Mouse (Mus musculus) heart, embryonic 12.5 days (tissue): ENCODE results near the gene Ttll9. TPM values are rescaled to one million over a fixed set of nuclear protein-coding genes. Genes with fewer than 3 reads are reported as not detected.

Experiments
- ATAC-seq: fragments of 200-750 bp; cut with Nextera tagmentation; 2 replicates; pipeline ENCODE4 v1.8.0; 2017; ENCODE audit warnings: moderate TSS enrichment, moderate library complexity; ENCODE audit not compliant: insufficient number of reproducible peaks, low FRiP score
- H3K27ac ChIP-seq: fragments of 300-500 bp; sonication (generic); 2 replicates; pipeline ENCODE4 v1.5.1; 2016; ENCODE audit warnings: mild to moderate bottlenecking, moderate library complexity; ENCODE audit not compliant: poor library complexity, severe bottlenecking
- H3K27me3 ChIP-seq: fragments of 300-500 bp; sonication (generic); replicated peaks from 2 replicates; pipeline ENCODE4 v1.6.1; 2016; ENCODE audit warnings: mild to moderate bottlenecking, moderate library complexity
- H3K36me3 ChIP-seq: fragments of 300-500 bp; sonication (generic); 2 replicates; pipeline ENCODE4 v1.6.1; 2016; ENCODE audit warnings: mild to moderate bottlenecking, moderate library complexity
- H3K4me1 ChIP-seq: fragments of 300-500 bp; sonication (generic); replicated peaks from 2 replicates; pipeline ENCODE4 v1.6.1; 2016; ENCODE audit warnings: mild to moderate bottlenecking
- H3K4me2 ChIP-seq: fragments of 300-500 bp; sonication (generic); 2 replicates; pipeline ENCODE4 v1.6.1; 2016; ENCODE audit warnings: mild to moderate bottlenecking, moderate library complexity
- H3K4me3 ChIP-seq: fragments of 300-500 bp; sonication (generic); 2 replicates; pipeline ENCODE4 v1.5.1; 2016; ENCODE audit warnings: mild to moderate bottlenecking
- H3K9ac ChIP-seq: fragments of 300-500 bp; sonication (generic); 2 replicates; pipeline ENCODE4 v1.6.1; 2016; ENCODE audit warnings: mild to moderate bottlenecking, moderate library complexity
- H3K9me3 ChIP-seq: fragments of 300-500 bp; sonication (generic); replicated peaks from 2 replicates; pipeline ENCODE4 v1.6.1; 2016; ENCODE audit warnings: mild to moderate bottlenecking, moderate library complexity
- WGBS: fragments of 180-500 bp; shearing (Covaris S2); methylation state at CpG from one replicate; pipeline ENCODE4 v1.1.7; 2016; 5-methylcytosine and 5-hydroxymethylcytosine counted together
- polyA plus RNA-seq: library from polyadenylated mRNA; unstranded; fragments of >200 nt; fragmentation: Nextera tagmentation; extraction: Ambion mirVana; gene quantifications from 2 replicates; pipeline ENCODE4 v1.2.1, GENCODE M21; 2016

Gene Ttll9
- polyA plus RNA-seq, 1 experiment from 2014 or later: 0.38 TPM

- H3K27me3 ChIP-seq: peaks cover 95% of the 10 kb centered on the region
- ATAC-seq: no peak
- H3K9ac ChIP-seq: no peak overlapping the region
- no peak overlapping the region for H3K27ac ChIP-seq
- H3K36me3 ChIP-seq: no peaks in the 10 kb centered on the region
- no peak overlapping the region for H3K4me3 ChIP-seq
- H3K9me3 ChIP-seq: no peaks in the 10 kb centered on the region
- no peak overlapping the region for H3K4me2 ChIP-seq
- peaks cover 6% of the 10 kb centered on the region for H3K4me1 ChIP-seq
- WGBS: 64% methylated on average over 5 of the region's 5 CpGs
These were observed 71.4 kb downstream of the Ttll9 start for GRCm38 (mm10) chr2:153033545-153034230.

- ATAC-seq: no peak
- 0% methylated on average over 2 of the region's 2 CpGs for WGBS
- Histone ChIP-seq H3K9ac (no peak overlapping the region), H3K4me1 (peaks cover 4% of the 10 kb centered on the region), H3K27me3 (peaks cover 75% of the 10 kb centered on the region), H3K9me3 (no peaks in the 10 kb centered on the region), H3K36me3 (no peaks in the 10 kb centered on the region), H3K4me2 (no peak overlapping the region), H3K27ac (no peak overlapping the region), H3K4me3 (no peak overlapping the region)
These were observed 74.4 kb downstream of the Ttll9 start for GRCm38 (mm10) chr2:153036690-153037089.

DNA sequence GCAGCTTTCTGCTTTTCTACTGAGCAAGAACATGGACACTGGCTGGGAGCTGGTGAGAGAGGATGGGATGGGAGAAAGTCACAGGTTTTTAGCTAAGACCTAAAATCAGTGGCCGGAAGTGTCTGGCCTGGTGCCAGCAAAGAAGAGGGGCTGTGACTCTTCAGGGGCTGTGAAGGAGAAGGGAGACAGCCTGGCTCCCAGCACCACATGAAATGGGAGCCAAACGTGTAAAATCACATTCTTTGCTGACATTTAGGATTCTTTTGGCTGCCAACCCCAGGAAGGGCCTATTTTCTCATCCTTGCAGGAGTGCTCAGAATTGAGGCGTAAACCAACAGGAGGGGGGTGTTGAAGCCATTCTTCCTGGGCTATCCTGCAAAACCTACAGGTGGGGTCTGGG lies 81.6 kb downstream of the Ttll9 start:
- no peaks in the 10 kb centered on the region for H3K36me3 ChIP-seq
- peaks cover 42% of the 10 kb centered on the region for H3K27me3 ChIP-seq
- no peak for ATAC-seq
- WGBS: 41% methylated on average over 3 of the region's 3 CpGs
- no peaks in the 10 kb centered on the region for H3K9me3 ChIP-seq
- H3K9ac ChIP-seq: no peak overlapping the region
- no peak overlapping the region for H3K27ac ChIP-seq
- H3K4me1 ChIP-seq: no peaks in the 10 kb centered on the region
- H3K4me3 ChIP-seq: no peak overlapping the region
- no peak overlapping the region for H3K4me2 ChIP-seq

GRCm38 (mm10) chr2:153045884-153046299 lies 83.6 kb downstream of the Ttll9 start:
- no peak overlapping the region for H3K27ac ChIP-seq
- ATAC-seq: no peak
- H3K4me1 ChIP-seq: no peaks in the 10 kb centered on the region; the same call in 1 of the 2 replicates
- no peak overlapping the region for H3K9ac ChIP-seq
- no peaks in the 10 kb centered on the region for H3K9me3 ChIP-seq
- H3K27me3 ChIP-seq: peaks cover 48% of the 10 kb centered on the region
- WGBS: 24% methylated on average over 8 of the region's 8 CpGs
- H3K4me3 ChIP-seq: no peak overlapping the region
- H3K36me3 ChIP-seq: no peaks in the 10 kb centered on the region
- H3K4me2 ChIP-seq: no peak overlapping the region

DNA sequence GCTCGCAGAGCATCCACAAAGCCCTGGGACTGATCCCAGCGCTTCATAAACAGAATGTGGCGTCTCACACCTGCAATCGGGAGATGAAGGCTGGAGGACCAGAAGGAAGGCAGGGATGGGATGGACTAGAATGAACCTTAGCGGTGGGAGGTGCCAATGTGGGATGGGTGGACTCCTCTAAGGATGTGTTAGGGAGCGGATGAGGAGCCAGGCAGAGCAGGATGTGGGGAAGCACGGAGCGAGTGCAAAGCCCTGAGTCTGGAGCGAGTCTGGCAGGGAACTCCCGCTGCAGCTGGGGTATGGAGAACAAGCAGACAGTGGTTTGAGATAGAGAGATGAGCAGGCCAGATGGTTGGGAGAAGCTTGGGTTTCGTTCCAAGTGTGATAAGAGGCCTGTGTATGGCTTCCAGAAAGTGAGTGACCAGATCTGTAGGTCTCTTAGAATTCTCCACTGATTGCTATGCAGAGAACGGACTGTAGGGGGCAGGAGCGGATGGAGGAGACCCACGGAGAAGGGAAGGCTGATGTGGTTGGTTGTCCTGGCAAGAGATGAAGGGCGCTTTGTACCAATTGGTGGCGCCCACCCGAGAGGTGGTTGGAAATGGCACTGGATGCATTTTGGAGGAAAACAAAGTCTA lies 85.7 kb downstream of the Ttll9 start:
- Histone ChIP-seq H3K9ac (no peak overlapping the region), H3K9me3 (no peaks in the 10 kb centered on the region), H3K4me2 (no peak overlapping the region), H3K4me1 (no peaks in the 10 kb centered on the region; the same call in 1 of the 2 replicates), H3K27ac (no peak overlapping the region), H3K27me3 (peaks cover 56% of the 10 kb centered on the region), H3K4me3 (no peak overlapping the region), H3K36me3 (no peaks in the 10 kb centered on the region)
- WGBS: 33% methylated on average over 17 of the region's 17 CpGs
- no peak for ATAC-seq

DNA sequence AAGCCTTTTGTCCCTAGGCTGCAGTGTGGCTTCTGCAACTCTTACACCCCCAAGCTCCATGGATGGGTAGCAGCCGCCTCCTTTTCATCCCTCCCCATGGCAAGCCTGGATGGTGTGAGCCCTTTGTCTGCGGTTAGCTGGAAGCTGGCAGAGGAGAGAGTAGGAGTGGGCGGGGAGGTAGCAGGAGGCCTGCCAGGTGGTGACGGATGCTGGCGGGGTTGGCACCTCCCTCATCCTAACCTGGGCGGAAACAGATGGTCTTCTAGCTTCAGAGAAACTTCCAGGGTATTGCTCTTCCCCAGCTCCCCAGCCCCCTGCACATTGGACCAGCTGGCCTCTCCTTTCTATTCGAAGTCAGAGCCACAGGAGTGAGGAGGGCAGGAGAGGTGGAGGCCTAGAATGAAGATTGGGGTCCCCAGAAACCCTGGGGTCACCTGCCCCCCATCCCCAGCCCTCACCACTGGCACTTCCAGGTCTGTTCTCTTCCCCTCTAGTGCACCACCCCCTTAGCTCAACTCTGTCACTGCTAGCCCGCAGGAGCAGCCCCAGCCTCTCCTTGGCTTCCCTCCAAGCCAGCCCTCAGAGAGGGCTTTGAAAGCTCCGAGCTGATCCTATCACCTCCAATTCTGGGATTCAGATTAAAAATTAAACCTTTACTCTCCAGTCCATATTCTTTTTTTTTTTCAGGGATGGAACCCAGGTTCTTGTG lies 87.2 kb downstream of the Ttll9 start:
- 33% methylated on average over 9 of the region's 9 CpGs for WGBS
- Histone ChIP-seq H3K36me3 (no peaks in the 10 kb centered on the region), H3K27ac (no peak overlapping the region), H3K9me3 (no peaks in the 10 kb centered on the region), H3K4me3 (no peak overlapping the region), H3K4me2 (no peak overlapping the region), H3K4me1 (no peaks in the 10 kb centered on the region; the same call in 1 of the 2 replicates), H3K9ac (no peak overlapping the region), H3K27me3 (peaks cover 63% of the 10 kb centered on the region)
- ATAC-seq: no peak

DNA sequence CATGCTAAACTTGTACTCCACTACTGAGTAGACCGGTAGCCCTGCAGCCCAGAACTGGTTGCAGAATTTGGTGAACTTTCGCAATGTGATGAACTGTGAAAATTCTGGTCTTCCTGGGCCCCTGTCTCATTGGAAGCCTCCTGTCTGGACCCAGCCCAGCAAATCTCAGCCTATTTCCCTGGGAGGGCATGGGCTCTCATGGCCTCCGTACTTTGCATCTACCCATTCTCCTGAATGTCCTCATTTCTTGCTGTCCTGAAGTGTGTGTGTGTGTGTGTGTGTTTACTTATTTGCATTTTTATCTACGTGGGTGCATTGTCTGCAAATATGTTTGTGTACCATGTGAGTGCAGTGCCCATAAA lies 87.7 kb downstream of the Ttll9 start:
- H3K9me3 ChIP-seq: no peaks in the 10 kb centered on the region
- H3K9ac ChIP-seq: no peak overlapping the region
- no peak overlapping the region for H3K4me3 ChIP-seq
- no peak overlapping the region for H3K27ac ChIP-seq
- no peak for ATAC-seq
- 77% methylated on average over 4 of the region's 4 CpGs for WGBS
- H3K27me3 ChIP-seq: peaks cover 64% of the 10 kb centered on the region
- H3K4me2 ChIP-seq: no peak overlapping the region
- H3K4me1 ChIP-seq: no peaks in the 10 kb centered on the region; the same call in 1 of the 2 replicates
- H3K36me3 ChIP-seq: no peaks in the 10 kb centered on the region

GRCm38 (mm10) chr2:153051095-153051494 lies 88.8 kb downstream of the Ttll9 start:
- no peak overlapping the region for H3K9ac ChIP-seq
- H3K27ac ChIP-seq: no peak overlapping the region
- H3K9me3 ChIP-seq: no peaks in the 10 kb centered on the region
- no peaks in the 10 kb centered on the region; the same call in 1 of the 2 replicates for H3K4me1 ChIP-seq
- ATAC-seq: no peak
- H3K4me2 ChIP-seq: no peak overlapping the region
- H3K27me3 ChIP-seq: peaks cover 64% of the 10 kb centered on the region
- 68% methylated on average over 6 of the region's 6 CpGs for WGBS
- H3K36me3 ChIP-seq: no peaks in the 10 kb centered on the region
- H3K4me3 ChIP-seq: no peak overlapping the region

DNA sequence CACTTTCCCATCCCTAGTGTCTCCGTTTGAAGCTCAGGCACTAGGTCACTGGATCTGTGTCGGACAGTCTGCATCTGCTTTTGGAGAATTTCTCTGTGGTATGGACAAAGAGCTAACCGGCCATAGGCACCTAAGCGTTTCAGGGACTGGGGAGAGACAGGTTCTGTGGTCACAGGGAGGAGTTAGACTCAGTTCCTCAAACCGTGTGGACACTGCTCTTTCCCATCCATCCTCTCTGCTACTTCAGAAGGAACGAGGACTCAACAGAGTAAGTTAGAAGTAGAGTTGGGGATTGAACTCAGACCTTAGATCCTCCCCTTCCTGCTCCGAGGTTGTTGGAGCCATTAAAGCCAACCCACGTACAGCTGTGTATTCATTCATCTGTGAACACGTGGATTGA lies 89.3 kb downstream of the Ttll9 start:
- no peak overlapping the region for H3K4me3 ChIP-seq
- peaks cover 65% of the 10 kb centered on the region for H3K27me3 ChIP-seq

GRCm38 (mm10) chr2:153052700-153053351 lies 90.5 kb downstream of the Ttll9 start:
- H3K4me3 ChIP-seq: no peak overlapping the region
- no peak overlapping the region for H3K27ac ChIP-seq
- peaks cover 73% of the 10 kb centered on the region for H3K27me3 ChIP-seq
- ATAC-seq: no peak
- H3K36me3 ChIP-seq: no peaks in the 10 kb centered on the region
- 8% methylated on average over 30 of the region's 30 CpGs for WGBS
- no peaks in the 10 kb centered on the region for H3K9me3 ChIP-seq
- no peak overlapping the region for H3K4me2 ChIP-seq
- H3K4me1 ChIP-seq: no peaks in the 10 kb centered on the region; the same call in 1 of the 2 replicates
- H3K9ac ChIP-seq: no peak overlapping the region

More for the DNA sequence above, 89.3 kb downstream of the Ttll9 start:
- ATAC-seq: no peak
- no peak overlapping the region for H3K9ac ChIP-seq
- no peaks in the 10 kb centered on the region; the same call in 1 of the 2 replicates for H3K4me1 ChIP-seq
- no peaks in the 10 kb centered on the region for H3K9me3 ChIP-seq
- H3K27ac ChIP-seq: no peak overlapping the region
- no peak overlapping the region for H3K4me2 ChIP-seq
- 67% methylated on average over 9 of the region's 9 CpGs for WGBS
- no peaks in the 10 kb centered on the region for H3K36me3 ChIP-seq

- no peak overlapping the region for H3K4me2 ChIP-seq
- ATAC-seq: no peak
- no peak overlapping the region for H3K27ac ChIP-seq
- H3K9ac ChIP-seq: no peak overlapping the region
- H3K4me1 ChIP-seq: no peaks in the 10 kb centered on the region; the same call in 1 of the 2 replicates
- WGBS: 84% methylated on average over 8 of the region's 8 CpGs
- peaks cover 72% of the 10 kb centered on the region for H3K27me3 ChIP-seq
- H3K4me3 ChIP-seq: no peak overlapping the region
- H3K9me3 ChIP-seq: no peaks in the 10 kb centered on the region
- H3K36me3 ChIP-seq: no peaks in the 10 kb centered on the region
These were observed 91.6 kb downstream of the Ttll9 start for GRCm38 (mm10) chr2:153053896-153054295.
